Mouse (Mus musculus): ENCODE results near the gene Nup93.
"Not testable (repeated sequence)": the region's sequence is repeated elsewhere in the genome, so short reads cannot be mapped to it uniquely, and the experiment has no call there.

Nup93 gene

DNA sequence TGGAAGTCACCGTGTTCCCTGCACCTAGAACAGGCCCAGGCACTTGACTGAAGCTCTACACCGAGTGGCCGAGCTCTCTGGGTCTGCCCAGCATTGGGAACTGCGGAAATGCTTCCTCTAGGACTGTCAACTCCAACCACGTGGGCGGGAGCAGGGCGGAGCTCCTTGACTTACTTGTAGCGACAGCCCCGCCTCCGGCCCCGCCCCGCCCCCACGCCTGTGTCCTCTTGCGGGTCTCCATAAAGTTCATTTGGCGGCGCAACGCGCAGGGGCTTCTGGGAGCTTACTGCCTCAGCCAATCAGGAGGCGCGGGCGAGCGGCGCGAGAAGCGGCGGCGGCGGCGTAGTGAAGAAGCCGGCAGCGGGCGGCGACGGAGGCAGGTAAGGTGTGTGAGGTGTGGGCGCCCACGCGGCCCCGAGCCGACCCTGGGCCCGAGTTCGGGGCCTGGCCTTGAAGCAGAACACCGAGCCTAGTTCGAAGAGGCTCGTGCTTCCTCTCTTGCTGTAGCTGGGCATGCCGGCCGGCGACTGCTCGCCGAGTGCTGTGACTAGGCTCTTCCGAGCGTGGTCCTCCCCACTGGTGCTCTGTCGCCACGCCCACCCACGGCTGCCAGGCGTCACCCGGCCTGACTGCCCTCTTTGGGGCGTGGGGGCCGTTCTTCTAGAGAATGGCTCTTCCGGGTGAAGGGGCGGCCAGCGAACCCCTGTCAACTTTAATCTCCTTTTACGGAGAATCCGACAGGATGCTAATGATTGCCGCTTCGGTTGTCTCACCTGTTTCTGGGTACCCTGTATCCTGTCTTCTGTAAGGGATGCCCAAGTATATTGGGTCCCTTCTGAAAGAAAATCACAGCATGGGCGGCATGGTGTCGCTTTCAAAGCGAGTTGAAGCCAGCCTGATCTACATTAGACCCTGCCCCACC is at the start of gene Nup93:
Nup93 (plus strand) TSS at position 313 of the 922 bp plus-strand sequence.
- DNase-seq (ENCODE audit: inconsistent ontology term) = peak; percentile 100

DNA sequence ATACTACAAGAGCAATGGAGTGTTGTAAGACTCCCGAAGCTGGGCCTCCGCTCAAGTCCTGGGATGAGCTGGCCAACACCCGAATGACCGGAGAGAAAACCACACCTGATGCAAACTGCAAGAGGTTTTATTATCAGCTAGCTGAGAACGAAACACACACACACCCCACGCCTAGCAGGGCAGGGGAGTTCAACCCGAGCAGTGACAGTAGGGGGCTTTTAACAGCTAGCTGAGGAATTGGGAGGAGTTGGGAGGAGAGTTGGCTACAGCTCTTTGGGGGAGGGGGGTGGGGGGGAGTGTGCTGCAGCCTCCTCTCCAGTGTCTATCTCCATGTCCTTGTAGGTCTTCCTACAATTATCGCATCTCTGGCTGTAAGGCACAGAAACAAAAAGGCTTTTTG is 48.6 kb upstream of the Nup93 start:
- DNase-seq (ENCODE audit: inconsistent ontology term) = not testable (repeated sequence)

DNA sequence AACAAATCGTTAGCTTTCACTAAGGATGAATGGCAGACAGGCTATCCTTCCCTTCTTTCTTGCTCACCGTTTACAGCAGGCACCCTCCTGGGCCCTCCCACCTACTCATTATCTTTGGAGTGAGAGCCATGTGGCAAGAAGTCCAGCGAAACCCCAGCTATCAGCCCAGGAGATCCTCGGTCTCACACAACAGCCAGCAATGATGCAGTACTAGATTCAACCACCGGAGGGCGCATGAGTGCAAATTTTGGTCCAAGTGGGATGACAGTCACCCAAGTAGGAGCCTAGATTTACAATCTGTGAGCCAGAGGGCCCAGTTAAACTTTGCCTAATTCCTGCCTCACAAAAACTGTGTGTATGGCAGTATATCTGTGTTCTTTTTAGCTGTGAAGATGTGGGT is 47.1 kb upstream of the Nup93 start:
- DNase-seq (ENCODE audit: inconsistent ontology term) = peak; percentile 75

DNA sequence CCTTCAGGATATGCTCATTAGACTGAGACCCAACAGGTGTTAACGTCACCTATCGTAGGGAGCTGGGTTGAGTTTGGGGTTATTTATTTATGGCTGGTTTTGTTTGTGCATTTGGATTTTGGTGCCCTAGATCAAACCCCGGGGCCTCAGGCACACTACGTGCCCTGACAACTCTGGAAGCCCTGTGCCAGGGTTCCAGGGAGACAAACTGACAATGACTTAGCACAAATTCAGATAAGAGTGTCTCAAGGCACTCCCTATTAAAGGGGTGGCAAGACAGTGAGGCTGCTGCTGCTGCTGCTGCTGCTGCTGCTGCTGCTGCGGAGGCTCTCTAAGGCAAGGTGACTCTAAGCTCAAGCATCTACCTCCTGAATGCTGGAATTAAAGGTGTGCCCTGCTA is 44.8 kb upstream of the Nup93 start:
- no peak for DNase-seq (ENCODE audit: inconsistent ontology term)

DNA sequence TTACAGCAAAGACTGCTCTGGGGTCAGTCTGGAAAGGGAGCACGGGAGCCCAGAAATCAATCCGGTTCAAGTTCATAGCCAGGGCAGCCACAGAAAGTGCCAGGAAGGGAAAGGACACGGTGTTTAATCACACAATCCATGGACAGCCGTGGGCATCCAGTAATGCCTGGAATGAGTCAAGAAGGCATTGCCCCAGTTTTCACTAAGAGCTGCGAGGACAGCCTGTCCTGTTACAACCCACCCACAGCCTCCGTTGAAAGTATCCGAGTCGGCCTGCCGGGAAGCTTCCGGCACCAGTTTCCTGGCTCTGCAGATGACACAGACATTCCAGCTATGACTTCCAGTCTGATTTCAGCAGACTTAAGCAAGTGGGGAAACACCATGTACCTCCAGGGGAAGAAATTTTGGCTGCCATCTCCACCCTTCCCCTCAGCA is 43.0 kb upstream of the Nup93 start:
- peak; percentile 87 for DNase-seq (ENCODE audit: inconsistent ontology term)

DNA sequence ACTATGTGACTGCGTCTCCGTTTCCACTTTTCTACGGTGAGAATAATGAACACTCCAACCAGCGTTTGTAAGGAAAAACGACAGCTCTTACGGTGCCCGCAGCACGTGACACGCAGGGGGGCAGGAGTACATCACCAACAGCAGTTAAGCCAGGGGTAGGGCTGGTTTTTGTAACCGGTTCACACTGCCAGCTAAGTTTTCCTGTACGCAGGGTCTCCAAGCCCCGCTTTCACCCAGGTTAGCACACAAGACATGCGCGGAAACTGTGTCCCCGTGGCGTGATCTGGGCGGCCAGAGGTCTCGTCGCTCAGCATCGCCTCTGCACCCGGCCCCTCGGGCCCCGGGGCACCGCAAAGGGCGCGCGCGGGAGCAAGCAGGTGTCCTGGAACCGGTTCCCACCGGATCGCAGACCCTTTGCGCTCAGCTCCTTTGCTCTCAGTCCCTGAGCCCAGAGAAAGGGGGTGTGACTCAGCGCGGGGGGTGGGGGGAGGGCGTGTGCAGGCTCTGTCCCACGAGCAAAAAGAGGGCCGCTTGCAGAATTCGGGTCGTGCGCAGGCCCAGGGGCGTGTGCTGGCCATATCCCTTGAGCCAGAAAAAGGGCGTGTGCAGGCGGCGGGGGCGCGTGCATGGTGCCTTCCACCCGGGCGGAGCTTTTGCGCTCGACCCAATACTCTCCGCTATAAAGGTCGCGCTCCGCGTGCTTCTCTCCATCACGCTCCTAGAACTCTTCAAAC is 42.1 kb upstream of the Nup93 start, which contains the start of gene Mt2:
Mt2 (plus strand) TSS at position 590 of the 734 bp plus-strand sequence.
- peak; percentile 99 for DNase-seq (ENCODE audit: inconsistent ontology term)

DNA sequence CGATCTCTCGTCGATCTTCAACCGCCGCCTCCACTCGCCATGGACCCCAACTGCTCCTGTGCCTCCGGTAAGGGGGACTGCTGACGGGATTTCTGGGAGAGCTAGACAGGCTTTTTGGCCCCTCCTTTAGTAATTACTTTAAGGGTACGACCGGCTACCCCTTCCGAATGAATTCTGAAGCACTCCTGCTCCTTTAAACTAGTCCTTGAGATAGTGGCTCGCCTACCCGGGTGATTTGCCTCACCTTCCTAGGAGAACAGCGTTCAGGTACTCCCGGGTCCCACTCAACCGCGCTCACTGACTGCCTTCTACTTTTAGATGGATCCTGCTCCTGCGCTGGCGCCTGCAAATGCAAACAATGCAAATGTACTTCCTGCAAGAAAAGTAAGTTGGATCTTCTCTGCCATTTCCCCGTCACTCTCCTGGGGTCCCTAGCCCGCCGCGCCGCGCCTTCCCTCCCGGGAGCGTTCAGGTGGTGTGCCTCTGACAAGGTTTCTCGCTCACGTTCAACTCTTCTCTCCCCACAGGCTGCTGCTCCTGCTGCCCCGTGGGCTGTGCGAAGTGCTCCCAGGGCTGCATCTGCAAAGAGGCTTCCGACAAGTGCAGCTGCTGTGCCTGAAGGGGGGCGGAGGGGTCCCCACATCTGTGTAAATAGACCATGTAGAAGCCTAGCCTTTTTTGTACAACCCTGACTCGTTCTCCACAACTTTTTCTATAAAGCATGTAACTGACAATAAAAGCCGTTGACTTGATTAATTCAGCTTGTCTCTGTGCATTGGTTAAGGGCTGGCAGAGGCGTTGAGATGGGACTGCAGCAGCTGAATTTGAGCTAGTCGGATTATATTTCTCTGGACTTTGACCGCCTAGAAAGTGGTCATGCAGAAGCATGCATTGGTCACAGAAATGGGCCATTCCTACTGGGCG is 41.3 kb upstream of the Nup93 start:
- peak; percentile 64 for DNase-seq (ENCODE audit: inconsistent ontology term)

DNA sequence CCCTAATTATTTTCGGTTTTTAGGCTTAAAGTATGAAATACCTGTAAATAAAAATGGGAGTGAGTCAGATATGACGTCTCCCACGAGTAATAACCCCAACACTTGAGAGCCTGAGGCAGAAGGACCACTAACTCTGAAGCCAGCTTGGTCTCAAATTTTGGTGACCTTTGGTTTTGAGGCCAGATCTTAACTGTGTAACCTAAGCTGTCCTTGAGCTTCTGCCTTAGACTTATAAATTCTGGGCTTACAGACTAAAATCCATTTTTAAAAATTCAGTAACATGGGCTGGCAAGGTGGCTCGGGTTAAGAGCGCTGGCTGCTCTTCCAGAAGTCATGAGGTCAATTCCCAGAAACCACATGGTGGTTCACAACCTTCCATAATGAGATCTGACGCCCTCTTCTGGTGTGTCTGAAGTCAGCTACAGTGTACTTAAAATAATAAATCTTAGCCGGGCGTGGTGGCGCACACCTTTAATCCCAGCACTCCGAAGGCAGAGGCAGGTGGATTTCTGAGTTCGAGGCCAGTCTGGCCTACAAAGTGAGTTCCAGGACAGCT is 40.4 kb upstream of the Nup93 start:
- DNase-seq (ENCODE audit: inconsistent ontology term) = no peak

DNA sequence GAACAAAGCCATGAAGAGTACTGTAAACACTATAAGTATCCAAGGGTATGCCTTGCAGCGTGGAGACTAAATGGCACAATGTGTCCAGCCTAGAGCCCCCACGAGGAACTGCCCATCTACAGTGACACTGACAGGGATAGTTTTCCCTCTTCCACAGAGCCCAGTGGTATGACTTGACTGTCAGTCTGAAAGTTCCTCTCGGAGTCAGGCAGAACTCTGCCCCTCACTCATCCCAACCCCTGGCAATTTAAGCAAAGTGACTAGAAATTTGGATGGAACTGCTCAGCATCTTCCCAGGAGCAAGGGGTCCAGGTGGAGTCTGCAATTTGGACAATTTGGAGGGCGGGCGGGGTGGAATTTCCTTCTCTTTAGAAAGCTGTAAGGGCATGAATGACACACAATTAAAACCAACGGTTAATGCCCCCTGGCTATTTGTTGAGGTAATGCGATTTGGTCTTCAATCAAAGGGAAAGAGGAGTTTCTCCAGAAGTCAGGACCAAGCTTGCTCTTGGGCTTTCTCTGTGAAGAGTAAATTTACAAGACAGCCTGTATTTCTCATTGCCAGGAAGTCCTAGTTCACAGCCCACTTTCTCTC is 39.6 kb upstream of the Nup93 start:
- DNase-seq (ENCODE audit: inconsistent ontology term) = peak; percentile 70

DNA sequence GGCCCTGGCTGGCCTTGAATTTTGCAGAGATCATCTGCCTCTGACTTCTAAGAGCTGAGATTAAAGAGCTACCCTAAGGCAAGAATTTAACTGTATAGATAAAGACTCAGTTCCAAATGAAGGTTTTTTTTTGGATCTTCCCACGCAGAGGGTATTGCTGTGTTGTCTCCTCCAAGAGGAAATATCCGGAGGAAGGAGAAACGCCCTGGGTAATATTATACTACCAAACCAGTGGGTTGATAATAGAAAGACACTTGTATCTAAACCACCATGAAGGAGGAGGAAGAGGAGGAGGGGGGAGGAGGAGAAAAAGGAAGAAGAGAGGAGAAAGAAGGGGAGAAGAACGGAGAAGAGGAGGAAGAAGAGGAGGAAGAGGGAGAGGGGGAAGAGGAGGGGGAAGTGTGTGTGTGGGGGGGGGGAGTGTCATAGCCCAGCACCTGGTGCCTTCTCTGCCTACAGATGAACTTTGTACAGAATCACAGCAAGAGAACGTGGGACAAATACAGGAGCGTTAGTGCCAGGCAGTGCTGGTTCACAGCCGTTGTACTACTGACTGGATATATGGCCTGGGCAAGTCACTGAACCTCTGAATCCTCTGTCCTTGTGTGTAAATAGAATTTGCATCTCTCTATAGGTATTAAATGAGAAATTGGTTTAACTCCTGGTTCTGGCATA is 36.5 kb upstream of the Nup93 start:
- no peak for DNase-seq (ENCODE audit: inconsistent ontology term)

DNA sequence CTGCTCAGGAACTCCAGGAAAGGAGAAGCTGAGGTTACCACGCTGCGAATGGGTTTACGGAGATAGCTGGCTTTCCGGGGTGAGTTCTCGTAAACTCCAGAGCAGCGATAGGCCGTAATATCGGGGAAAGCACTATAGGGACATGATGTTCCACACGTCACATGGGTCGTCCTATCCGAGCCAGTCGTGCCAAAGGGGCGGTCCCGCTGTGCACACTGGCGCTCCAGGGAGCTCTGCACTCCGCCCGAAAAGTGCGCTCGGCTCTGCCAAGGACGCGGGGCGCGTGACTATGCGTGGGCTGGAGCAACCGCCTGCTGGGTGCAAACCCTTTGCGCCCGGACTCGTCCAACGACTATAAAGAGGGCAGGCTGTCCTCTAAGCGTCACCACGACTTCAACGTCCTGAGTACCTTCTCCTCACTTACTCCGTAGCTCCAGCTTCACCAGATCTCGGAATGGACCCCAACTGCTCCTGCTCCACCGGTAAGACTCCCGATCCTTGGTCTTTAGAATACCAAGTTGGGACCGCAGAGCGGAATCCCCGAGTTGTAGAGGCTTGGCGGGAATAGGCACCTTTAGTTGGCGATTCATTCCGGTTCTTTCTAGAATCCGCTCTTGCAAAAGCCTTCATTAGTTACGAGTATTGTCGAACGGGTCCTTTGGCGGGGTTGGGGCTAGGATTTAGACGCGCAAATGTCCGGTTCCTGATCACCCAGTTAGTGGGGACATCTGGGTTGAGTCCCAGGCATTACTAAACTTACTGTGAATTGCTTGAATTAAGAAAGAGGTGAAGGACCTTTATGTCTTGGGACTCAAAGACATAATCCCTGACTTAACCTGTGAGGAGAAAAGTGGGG is 35.3 kb upstream of the Nup93 start, which contains the start of gene Mt1:
Mt1 (plus strand) TSS at position 226 of the 856 bp plus-strand sequence.
- DNase-seq (ENCODE audit: inconsistent ontology term) = peak; percentile 97

DNA sequence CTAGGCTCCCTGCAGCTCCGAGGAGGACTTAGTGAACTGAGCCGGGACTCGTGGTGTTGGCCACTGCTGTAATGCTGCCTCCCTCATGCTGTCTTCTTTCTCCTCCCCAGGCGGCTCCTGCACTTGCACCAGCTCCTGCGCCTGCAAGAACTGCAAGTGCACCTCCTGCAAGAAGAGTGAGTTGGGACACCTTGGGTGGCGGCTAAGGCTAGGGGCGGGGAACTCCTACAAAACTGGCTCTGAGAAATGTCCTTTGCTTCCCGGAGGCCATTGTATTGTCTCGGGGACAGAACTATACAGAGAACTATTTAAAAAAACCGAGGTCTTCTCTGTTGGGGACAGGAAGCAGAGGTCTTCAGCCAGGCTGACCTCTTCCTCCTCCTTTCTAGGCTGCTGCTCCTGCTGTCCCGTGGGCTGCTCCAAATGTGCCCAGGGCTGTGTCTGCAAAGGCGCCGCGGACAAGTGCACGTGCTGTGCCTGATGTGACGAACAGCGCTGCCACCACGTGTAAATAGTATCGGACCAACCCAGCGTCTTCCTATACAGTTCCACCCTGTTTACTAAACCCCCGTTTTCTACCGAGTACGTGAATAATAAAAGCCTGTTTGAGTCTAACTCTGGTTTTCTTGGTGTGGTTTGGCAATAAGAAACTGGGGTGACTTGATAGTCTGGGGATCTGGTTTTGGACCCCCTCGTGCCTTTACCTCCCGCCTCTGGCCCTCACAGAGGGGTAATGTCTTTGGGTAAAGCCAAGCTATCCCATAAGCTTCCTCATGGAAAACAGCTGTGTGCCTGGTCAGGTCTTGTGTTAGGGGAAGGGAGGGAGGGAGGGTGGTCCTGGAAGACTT is 34.4 kb upstream of the Nup93 start:
- no peak for DNase-seq (ENCODE audit: inconsistent ontology term)

DNA sequence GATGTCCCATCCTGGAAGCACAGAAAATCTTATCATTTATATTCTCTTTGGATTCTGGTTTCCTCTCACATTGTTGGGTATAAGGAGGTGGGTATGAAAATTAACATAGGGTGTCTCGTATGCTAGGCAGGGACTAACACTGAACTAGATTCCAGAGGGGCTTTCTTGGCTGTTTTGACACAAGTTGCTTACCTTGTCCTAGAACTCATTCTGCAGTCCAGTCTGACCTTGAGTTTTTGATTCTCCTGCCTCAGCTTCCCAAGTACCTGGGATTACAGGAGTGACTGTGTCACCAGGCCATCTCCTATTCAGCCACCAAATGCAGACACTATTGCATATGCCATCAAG is 33.8 kb upstream of the Nup93 start:
- DNase-seq (ENCODE audit: inconsistent ontology term) = no peak

DNA sequence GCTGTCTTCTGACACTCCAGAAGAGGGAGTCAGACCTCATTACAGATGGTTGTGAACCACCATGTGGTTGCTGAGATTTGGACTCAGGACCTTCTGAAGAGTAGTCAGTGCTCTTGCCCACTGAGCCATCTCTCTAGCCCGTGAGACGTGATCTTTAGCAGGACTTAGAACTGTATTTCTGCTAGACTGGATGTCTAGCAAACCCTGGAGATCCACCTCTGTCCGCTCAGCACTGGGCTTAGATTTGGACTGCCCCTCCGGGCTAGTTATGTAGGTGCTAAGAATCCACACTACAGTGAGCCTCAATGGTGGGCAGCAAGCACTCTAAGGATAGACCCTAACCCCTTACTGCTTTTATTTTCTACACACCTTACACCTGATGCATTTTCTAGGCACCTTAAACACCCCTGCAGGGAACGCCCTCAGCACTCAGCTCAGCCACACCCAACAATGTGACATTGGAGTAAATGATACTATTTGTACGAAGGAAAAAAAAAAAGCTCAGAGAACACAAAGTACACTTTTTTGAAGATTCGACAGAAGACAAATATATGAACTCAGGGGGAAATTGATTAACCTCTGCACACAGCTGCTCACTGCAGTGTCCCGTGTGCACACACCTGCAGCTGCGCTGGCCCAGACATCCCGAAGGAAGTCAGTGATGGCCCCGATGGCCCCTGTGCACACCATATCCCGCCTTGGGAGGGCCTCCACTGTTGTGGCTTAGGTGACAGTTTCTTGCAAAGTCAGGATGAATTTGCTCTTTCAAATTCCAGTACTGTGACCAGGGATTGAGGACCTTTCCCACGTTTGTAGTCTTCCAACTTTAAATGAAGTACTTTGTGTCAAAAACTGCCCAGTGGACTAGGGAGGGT is 32.1 kb upstream of the Nup93 start:
- DNase-seq (ENCODE audit: inconsistent ontology term) = no peak

DNA sequence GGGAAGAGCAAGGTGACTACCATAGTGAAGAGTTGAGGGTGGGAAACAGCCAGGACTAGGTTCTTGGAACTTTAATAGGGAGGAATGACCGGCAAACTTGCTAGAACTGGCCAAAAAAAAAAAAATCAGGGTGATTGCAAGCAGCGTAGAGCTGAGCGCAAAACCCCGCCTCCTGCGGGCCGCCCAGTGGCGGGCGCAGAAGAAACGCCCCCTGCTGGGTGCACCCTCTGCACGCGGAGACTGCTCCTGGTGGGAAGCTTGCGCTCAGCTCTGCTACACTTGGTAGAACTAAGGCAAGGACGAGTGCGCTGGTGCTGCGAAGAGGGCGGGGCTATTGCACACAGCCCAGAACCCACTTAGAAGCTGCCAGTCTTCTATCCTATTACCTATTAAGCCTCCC is 31.2 kb upstream of the Nup93 start:
- DNase-seq (ENCODE audit: inconsistent ontology term) = peak; percentile 81

DNA sequence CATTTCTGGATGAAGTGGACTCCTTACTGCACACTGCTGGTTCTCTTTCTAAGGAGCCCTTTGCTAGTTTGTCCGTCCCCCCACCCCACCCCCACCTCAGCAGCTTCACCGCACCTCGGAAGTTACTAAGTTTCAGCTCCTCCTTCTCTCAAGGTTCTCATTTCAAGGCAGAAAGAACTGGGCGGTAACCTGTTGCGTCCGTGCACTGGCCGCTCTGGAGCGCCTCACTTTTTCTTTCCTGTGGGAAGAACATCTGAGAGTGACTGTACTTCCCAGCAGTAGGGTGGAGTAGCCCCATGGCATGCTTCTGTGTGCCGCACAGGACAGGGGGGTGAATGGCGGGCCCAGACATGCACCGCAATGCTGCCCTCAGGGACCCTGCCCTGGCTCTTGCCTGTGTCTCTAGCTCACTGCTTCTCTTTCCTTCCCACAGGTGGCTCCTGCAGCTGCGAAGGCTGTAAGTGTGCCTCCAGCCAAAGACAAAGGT is 30.0 kb upstream of the Nup93 start:
- DNase-seq (ENCODE audit: inconsistent ontology term) = no peak

DNA sequence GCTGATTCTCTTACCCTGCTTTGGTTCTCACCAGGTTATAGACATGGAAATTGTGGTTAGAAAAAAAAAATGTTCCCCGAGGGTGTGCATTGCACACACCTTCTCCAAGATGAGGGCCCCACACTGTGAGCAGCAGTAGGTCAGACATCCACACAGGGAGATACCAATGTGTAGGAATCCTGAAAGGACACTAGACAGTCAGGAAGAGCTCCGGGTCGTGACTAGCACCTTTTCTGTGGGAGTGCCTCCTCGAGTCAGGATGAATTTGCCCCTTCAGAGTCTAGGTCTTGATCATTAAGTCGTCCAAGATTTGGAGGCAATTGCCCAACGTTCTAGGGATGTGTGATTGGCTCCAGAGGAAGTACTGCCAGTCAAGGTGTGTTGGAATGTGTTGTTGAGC is 28.6 kb upstream of the Nup93 start:
- DNase-seq (ENCODE audit: inconsistent ontology term) = no peak

All from Muller cell, postnatal 12 days (primary cell).